Mouse (Mus musculus) bone marrow macrophage, adult 2 months (primary cell): ENCODE measurements at regions not wholly inside any gene's neighbourhood (a gene's known extent, or its start where the extent isn't known, plus 50 kb on each side); places are given as distances from the start of the nearest gene placed in this dataset.

Source experiments
- H3K27ac ChIP-seq: 2 replicates; pipeline ENCODE4 v1.5.1; 2012; ENCODE audit warnings: low read depth, low read length; ENCODE audit not compliant: insufficient read depth
- H3K4me1 ChIP-seq: 2 replicates; pipeline ENCODE4 v1.6.1; 2012; ENCODE audit warnings: low read length; ENCODE audit not compliant: control insufficient read depth, insufficient read depth
- H3K4me3 ChIP-seq: 2 replicates; pipeline ENCODE4 v1.5.1; 2012; ENCODE audit warnings: mild to moderate bottlenecking, low read length, moderate library complexity; ENCODE audit not compliant: insufficient read depth
- CTCF ChIP-seq: IDR thresholded peaks from 2 replicates; pipeline ENCODE4 v1.5.1; 2012; ENCODE audit warnings: low read depth, mild to moderate bottlenecking, low read length, moderate library complexity
- POLR2A ChIP-seq: IDR thresholded peaks from 2 replicates; pipeline ENCODE4 v1.6.1; 2012; ENCODE audit warnings: mild to moderate bottlenecking, low read depth, low read length, borderline replicate concordance

DNA sequence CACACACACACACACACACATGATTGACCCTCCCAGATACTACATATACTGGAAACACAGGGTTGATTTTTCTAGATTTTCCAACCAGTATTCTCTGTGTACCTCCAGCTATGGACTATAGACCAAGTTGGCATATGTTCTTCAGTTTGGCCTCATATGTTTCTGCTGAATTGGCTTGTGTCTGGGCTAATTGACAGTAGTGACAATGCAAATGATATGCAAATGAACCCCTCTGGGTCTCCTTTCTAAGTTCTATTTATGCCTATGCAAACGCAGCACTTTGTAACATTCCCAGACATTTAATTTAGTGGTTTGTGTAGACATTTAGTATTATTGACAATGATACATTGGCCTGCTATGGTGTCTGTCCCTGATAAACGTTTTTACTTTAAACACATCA is 582.0 kb upstream of the Negr1 start:
- Histone ChIP-seq H3K4me3 (no peak overlapping the region), H3K27ac (no peak overlapping the region), H3K4me1 (no peaks in the 10 kb centered on the region)
- TF ChIP-seq CTCF = no peak
- no peak for TF ChIP-seq POLR2A

DNA sequence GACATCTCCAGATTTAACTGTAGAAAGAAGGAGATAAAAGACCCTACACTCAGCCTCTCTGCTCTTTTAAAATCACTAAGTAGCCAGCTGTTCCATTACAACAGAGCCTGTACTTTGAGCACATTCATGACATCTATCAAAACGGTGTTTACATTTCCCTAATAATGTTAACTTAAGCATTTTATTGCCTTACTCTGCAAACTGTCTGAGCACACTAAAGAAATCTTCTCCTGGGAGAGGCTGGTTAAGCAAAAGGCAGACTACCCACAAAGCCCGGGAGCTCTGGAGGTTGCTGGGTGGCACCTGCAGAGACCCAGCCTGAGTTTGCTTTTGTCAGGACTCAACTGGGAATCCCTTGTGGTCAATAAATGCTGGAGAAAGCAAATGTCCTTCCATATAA is 567.5 kb upstream of the Negr1 start:
- H3K4me3 ChIP-seq = no peak overlapping the region
- no peak for TF ChIP-seq POLR2A
- TF ChIP-seq CTCF = no peak
- no peaks in the 10 kb centered on the region for H3K4me1 ChIP-seq

DNA sequence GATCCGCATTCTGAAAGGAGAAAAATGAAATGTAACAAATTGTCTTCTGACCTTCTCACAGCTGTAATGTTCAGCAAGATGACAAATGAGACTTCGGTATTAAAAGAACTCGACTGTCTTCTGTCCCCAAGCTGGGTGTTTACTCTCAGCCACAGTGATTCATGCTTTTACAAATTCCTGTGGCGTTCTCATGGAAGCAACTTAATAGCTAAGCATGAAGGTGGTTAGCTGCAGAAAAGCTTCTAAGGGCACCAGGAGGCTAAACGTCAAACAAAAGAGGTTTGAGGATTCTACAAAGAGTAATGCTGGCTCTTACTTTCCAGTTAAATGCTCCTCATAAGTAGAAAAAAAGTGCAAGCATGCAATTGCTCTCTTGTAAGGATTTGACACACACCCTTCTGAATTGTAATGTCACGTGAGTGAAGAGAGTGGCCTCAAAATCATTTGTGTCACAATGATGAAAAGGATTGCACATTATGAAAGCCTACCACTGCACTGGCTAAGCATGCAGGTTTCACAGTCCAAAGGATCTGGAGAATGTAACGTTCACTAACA is 543.8 kb upstream of the Negr1 start:
- H3K4me3 ChIP-seq = no peak overlapping the region
- H3K4me1 ChIP-seq = no peaks in the 10 kb centered on the region
- TF ChIP-seq CTCF = no peak
- TF ChIP-seq POLR2A = no peak
- H3K27ac ChIP-seq = no peak overlapping the region

More for the DNA sequence above, 567.5 kb upstream of the Negr1 start:
- no peak overlapping the region for H3K27ac ChIP-seq

DNA sequence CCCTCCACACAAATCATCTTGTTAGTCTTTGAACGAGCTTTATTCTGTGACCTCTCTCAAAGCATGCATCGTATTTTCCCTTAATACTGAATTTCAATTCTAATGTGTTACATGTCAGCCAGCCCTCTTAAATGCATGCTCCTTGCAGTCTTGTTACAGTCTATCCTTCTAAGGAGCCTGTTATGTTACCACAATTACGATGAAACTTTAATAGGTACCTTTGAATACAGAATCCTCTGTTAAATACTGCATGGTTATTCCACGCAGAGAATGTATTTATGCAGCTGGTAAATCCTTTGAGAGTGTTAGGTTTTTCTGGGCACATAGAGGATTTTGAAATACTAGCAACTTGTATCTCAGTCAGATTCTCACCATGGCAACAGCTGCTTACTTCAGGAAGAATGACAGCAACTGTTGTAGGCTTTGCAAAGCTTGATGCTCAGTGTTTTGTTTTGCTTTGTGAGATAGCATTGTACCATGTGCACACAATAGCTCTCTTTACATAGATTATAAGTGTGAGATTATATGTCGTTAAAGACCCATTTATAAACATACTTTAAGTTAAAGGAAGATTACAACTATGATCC is 532.9 kb upstream of the Negr1 start:
- Histone ChIP-seq H3K27ac (no peak overlapping the region), H3K4me3 (no peak overlapping the region)
- TF ChIP-seq POLR2A = no peak
- no peak for TF ChIP-seq CTCF

DNA sequence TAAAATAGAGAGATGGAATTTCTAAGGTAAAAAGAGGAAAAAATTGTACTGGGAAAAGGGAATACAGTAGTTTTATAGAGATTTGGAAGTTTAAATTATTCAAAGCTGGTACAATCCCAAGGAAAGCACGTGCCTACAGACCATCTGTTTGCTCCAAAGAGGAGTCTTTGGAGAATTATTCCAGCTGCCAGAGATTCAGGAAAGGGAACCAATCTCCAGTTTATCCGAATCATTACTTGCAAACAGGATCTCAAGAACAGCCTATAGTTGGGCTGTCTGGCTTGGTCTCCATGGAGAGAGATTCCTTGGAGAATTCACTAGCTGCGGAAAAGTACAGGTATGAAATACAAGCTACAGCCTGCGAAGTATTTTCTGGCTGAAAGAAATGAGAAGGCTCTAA is 491.3 kb upstream of the Negr1 start:
- no peaks in the 10 kb centered on the region for H3K4me1 ChIP-seq
- no peak overlapping the region for H3K4me3 ChIP-seq
- H3K27ac ChIP-seq = no peak overlapping the region
- TF ChIP-seq POLR2A (no peak), CTCF (no peak)

More for the DNA sequence above, 532.9 kb upstream of the Negr1 start:
- H3K4me1 ChIP-seq = no peaks in the 10 kb centered on the region

DNA sequence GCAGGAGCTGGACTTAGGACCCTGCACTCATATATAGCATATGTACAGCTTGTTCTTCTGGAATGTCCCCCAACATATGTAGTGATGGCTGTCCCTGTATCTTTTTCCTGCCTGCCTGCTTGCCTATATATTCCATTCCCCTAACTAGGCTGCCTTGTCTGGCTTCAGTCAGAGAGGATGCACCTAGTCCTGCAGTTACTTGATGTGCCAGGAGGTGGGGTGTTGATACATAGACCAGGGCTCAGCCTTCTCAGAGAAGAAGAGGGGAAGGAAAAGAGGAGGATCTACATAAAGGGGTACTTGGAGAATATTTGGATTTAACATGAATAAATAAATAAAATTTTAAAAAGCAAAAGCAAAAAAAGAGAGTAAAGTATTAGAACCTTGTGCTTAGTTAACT is 479.3 kb upstream of the Negr1 start:
- TF ChIP-seq POLR2A = no peak
- TF ChIP-seq CTCF = no peak
- no peaks in the 10 kb centered on the region for H3K4me1 ChIP-seq
- no peak overlapping the region for H3K27ac ChIP-seq
- H3K4me3 ChIP-seq = no peak overlapping the region

DNA sequence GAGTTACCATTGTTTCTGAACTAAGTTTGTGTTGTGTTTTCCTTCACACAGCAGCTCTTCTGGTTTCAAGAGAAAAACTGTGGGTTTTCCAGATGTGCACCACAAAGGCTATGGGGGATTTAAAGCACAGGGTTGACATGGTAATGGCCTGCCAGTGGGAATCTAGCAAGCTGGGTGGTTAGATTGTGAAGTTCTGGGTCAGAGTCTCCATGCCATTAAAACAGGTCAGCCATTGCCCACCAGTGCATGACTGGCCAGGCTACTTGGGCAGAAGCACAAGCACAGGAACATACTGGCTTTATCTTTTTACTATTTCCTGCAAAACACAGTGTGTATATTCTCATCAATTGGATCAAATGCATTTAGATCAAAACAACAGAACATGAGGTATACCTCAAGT is 467.9 kb upstream of the Negr1 start:
- no peak overlapping the region for H3K27ac ChIP-seq
- no peak for TF ChIP-seq POLR2A
- TF ChIP-seq CTCF = no peak
- H3K4me3 ChIP-seq = no peak overlapping the region
- no peaks in the 10 kb centered on the region for H3K4me1 ChIP-seq

DNA sequence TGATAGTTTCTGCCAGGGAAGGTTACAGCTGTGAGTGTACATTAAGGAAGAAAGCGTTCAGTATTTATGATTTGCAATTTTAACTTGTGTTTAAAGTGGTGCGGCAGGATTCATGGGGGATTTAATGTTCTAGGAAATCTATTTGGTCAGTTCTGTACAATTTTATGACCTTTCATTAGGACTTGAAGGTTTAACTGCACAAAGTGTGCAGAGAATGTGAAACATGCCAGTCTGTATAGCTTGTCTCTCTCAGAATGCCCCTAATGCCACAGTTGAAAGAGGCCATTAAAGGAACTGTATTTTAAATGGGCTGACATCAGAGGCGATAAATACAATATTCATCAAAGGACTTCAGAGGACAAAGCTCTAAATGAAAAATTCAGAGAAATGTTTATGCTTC is 466.6 kb upstream of the Negr1 start:
- Histone ChIP-seq H3K27ac (no peak overlapping the region), H3K4me1 (no peaks in the 10 kb centered on the region), H3K4me3 (no peak overlapping the region)
- TF ChIP-seq CTCF (no peak), POLR2A (no peak)

DNA sequence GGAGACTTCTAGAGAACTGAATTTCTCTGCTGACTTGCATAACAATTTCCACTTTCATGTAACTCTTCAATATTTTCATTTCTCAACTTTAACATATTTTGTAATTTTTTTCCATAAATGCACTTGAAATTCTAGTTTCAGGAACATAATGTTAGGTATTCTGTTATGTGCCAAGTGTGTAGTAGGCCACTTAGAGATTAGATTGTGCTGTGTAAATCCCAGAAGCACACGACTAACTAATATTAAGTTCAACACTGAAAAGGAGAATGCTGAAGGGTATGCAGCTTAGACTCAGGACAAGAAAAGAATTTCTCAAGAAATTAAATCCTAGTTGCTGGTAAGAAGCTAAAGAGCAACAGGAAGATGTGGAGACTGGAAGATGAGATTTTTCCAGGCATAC is 455.8 kb upstream of the Negr1 start:
- TF ChIP-seq POLR2A (no peak), CTCF (no peak)
- no peak overlapping the region for H3K4me3 ChIP-seq
- H3K27ac ChIP-seq = no peak overlapping the region
- no peaks in the 10 kb centered on the region for H3K4me1 ChIP-seq

DNA sequence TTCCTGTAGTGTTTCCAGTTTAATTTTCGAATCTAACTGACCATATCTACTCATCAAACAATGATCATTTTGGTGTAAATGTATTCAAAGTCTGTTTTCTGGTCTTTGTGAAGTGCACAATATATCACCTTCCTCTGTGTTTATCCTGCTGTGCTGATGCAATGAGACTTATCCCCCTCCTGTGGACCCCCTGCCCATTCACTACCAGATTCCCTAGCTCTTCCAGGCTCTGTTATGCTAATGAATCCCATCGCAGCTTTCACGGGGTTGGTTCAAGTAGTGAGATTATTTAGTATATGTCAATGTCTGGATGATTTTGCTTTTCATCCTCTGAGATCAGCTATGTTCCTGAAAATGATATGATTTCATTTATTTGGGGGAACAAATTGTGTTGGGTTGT is 441.3 kb upstream of the Negr1 start:
- TF ChIP-seq POLR2A = no peak
- TF ChIP-seq CTCF = no peak
- H3K27ac ChIP-seq = no peak overlapping the region
- H3K4me1 ChIP-seq = no peaks in the 10 kb centered on the region
- no peak overlapping the region for H3K4me3 ChIP-seq

DNA sequence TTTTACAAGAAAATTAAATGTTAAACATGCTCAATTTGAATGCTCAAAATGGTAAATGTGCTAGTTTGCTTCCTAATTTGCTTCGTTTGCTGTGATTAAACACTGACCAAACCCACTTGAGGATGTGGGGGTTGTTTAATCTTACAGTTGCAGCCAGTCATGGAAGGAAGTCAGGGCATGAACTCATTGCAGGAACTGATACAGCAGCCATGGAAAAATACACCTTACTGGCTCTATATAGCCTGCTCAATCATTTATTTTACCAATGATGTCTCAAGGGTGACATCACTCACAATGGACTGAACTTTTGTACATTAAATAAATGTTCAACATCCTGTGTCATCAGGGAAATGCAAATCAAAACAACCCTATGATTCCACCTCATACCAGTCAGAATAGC is 430.0 kb upstream of the Negr1 start:
- H3K4me1 ChIP-seq = no peaks in the 10 kb centered on the region
- no peak for TF ChIP-seq CTCF
- no peak for TF ChIP-seq POLR2A
- no peak overlapping the region for H3K4me3 ChIP-seq
- H3K27ac ChIP-seq = no peak overlapping the region
